Mouse (Mus musculus): ENCODE results near the gene Urah. TPM values are rescaled to one million over a fixed set of nuclear protein-coding genes. Genes with fewer than 3 reads are reported as not detected.

Urah gene
- 3.3 TPM in 1 of 2 replicates, not detected in the other for polyA plus RNA-seq (2011; ENCODE audit: insufficient read depth, insufficient read length, low replicate concordance, missing spikeins)

GRCm38 (mm10) chr7:140834968-140835757 lies at the start of gene Urah:
TSS of gene Urah (plus strand) at chr7:140835018.
- H3K4me3 ChIP-seq (replicated peaks; ENCODE audit: control insufficient read depth, low read depth, low read length) = no peak within 1 kb of the TSS
- H3K4me1 ChIP-seq (ENCODE audit: control insufficient read depth, insufficient read depth, low read length) = no peaks in the 10 kb centered on the region
- TF ChIP-seq POLR2A (IDR thresholded peaks at IDR 0.05; ENCODE audit: borderline replicate concordance, control insufficient read depth, low read depth, low read length) (no peak), CTCF (IDR thresholded peaks at IDR 0.05; ENCODE audit: control insufficient read depth, insufficient read depth, low read length) (no peak)
- no peak within 1 kb of the TSS for H3K27ac ChIP-seq (ENCODE audit: control insufficient read depth, insufficient read depth, low read depth, low read length, poor library complexity)
- WGBS = 82% methylated on average over 20 of the region's 20 CpGs

DNA sequence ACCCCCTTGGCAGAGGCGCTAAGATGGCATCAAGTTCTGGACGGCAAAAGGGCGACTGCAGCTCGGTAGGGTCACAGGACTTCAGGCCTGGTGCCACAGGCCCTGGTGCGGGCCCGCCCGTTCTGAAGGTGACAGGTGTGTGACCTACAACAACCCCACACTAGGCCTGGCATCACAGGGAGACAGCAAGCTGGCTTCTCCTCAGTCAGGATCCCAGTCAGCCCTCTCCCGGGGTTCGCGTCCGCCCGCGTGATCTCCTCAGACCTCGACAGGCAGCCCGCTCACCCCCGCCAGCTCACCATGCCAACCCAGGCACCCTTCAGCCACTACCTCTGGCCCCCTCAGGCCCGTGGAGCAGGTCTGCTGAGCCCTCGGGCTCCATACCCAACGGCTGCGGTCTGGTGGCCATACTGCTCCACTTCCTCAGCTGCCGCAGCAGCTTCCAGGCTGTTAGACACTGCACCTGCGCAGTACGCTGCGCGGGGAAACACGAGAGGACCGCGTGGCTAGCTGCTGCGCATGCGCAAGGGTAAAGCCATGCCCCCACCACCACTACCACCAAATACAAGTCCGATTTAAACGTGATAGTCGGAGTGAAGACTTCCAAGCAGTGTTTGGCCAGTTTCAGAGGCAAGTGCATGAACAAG lies 47.3 kb upstream of the Urah start, which contains the start of gene Syce1:
Gene Syce1 (minus strand): TSS at position 447 of the 647 bp plus-strand sequence.
- H3K4me1 ChIP-seq (ENCODE audit: control insufficient read depth, insufficient read depth, low read length) = no peaks in the 10 kb centered on the region
- H3K27ac ChIP-seq (ENCODE audit: control insufficient read depth, insufficient read depth, low read depth, low read length, poor library complexity) = no peak within 1 kb of the TSS
- no peak for TF ChIP-seq POLR2A (IDR thresholded peaks at IDR 0.05; ENCODE audit: borderline replicate concordance, control insufficient read depth, low read depth, low read length)
- no peak for TF ChIP-seq CTCF (IDR thresholded peaks at IDR 0.05; ENCODE audit: control insufficient read depth, insufficient read depth, low read length)
- 80% methylated on average over 33 of the region's 33 CpGs for WGBS
- no peak within 1 kb of the TSS for H3K4me3 ChIP-seq (replicated peaks; ENCODE audit: control insufficient read depth, low read depth, low read length)

- H3K4me3 ChIP-seq (replicated peaks; ENCODE audit: control insufficient read depth, low read depth, low read length) = no peak overlapping the region
- no peak overlapping the region for H3K27ac ChIP-seq (ENCODE audit: control insufficient read depth, insufficient read depth, low read depth, low read length, poor library complexity)
- H3K4me1 ChIP-seq (ENCODE audit: control insufficient read depth, insufficient read depth, low read length) = no peaks in the 10 kb centered on the region
- TF ChIP-seq CTCF (IDR thresholded peaks at IDR 0.05; ENCODE audit: control insufficient read depth, insufficient read depth, low read length) (no peak), POLR2A (IDR thresholded peaks at IDR 0.05; ENCODE audit: borderline replicate concordance, control insufficient read depth, low read depth, low read length) (no peak)
- WGBS = 84% methylated on average over 7 of the region's 7 CpGs
These were observed 46.8 kb upstream of the Urah start for GRCm38 (mm10) chr7:140788053-140788435.

DNA sequence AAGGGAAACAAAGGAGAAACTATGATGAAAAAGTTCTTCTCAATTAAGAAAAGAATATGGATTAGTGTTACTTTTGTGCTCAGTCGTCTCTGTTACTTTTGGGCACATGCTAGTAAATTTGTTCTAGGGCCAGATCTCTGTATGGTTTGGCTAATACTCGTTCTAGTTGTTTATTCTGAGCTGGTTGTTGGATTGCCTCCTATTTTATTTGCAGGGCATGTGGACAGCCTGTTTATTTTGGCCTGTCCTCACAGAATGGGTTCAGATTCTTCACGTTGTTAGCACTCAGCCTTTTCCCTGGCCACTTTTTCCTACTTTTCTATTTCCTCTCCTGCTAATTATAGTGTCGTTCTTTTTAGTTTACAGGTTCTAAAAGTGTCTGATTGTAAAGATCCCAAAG lies 41.3 kb upstream of the Urah start:
- Histone ChIP-seq H3K27ac (ENCODE audit: control insufficient read depth, insufficient read depth, low read depth, low read length, poor library complexity) (no peak overlapping the region), H3K4me1 (ENCODE audit: control insufficient read depth, insufficient read depth, low read length) (no peaks in the 10 kb centered on the region), H3K4me3 (replicated peaks; ENCODE audit: control insufficient read depth, low read depth, low read length) (no peak overlapping the region)
- TF ChIP-seq POLR2A (IDR thresholded peaks at IDR 0.05; ENCODE audit: borderline replicate concordance, control insufficient read depth, low read depth, low read length) = no peak
- no peak for TF ChIP-seq CTCF (IDR thresholded peaks at IDR 0.05; ENCODE audit: control insufficient read depth, insufficient read depth, low read length)
- WGBS = 58% methylated on average over 4 of the region's 4 CpGs

DNA sequence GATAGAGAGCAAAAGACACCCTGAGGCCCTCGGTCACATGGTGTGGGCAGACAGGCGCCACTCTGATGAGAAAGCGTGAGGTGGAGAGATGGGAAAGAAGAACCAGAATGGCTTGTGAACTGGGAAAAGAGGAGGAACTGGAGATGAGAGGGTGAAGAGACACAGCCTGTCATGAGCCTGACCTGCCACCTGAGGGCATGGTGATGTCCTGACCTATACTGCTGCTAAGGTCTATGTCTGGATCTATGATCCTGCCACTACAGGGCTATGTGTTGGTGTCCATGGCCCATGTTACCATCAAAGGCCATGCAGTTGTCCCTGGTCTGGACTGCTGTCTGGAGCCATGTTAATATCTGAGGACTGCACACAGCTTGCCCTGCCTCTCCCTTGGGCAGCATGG lies 37.2 kb upstream of the Urah start:
- no peak overlapping the region for H3K4me3 ChIP-seq (replicated peaks; ENCODE audit: control insufficient read depth, low read depth, low read length)
- no peak overlapping the region for H3K27ac ChIP-seq (ENCODE audit: control insufficient read depth, insufficient read depth, low read depth, low read length, poor library complexity)
- TF ChIP-seq POLR2A (IDR thresholded peaks at IDR 0.05; ENCODE audit: borderline replicate concordance, control insufficient read depth, low read depth, low read length) = no peak
- 0 out of 2 replicates have a peak, but pooled peaks have one; percentile 6 for TF ChIP-seq CTCF (IDR thresholded peaks at IDR 0.05; ENCODE audit: control insufficient read depth, insufficient read depth, low read length)
- no peaks in the 10 kb centered on the region for H3K4me1 ChIP-seq (ENCODE audit: control insufficient read depth, insufficient read depth, low read length)
- WGBS = 84% methylated on average over 3 of the region's 3 CpGs

- TF ChIP-seq POLR2A (IDR thresholded peaks at IDR 0.05; ENCODE audit: borderline replicate concordance, control insufficient read depth, low read depth, low read length) (no peak), CTCF (IDR thresholded peaks at IDR 0.05; ENCODE audit: control insufficient read depth, insufficient read depth, low read length) (no peak)
- Histone ChIP-seq H3K4me3 (replicated peaks; ENCODE audit: control insufficient read depth, low read depth, low read length) (no peak overlapping the region), H3K27ac (ENCODE audit: control insufficient read depth, insufficient read depth, low read depth, low read length, poor library complexity) (no peak overlapping the region), H3K4me1 (ENCODE audit: control insufficient read depth, insufficient read depth, low read length) (no peaks in the 10 kb centered on the region)
- WGBS = 72% methylated on average over 2 of the region's 2 CpGs
These were observed 36.6 kb upstream of the Urah start for GRCm38 (mm10) chr7:140798212-140798611.

DNA sequence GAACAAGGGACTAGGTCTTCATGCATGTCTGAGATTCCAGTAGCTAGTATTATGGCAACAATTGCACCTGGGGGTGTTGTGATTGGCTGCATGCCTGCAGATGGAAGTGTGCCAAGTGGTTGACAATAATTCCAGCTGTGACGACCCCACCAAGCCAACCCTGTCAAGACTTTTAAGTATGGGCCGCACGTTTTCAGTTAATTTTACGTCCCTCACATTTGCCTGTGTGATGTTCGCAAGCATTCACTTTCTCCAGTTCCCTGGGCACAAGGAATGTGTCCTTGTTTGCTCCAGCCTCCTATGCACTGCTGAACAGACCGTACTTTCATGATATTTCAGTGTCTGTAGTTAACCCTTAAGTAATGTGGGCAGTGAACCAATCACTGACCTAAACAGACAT lies 32.2 kb upstream of the Urah start:
- WGBS = 68% methylated on average over 6 of the region's 6 CpGs
- Histone ChIP-seq H3K4me1 (ENCODE audit: control insufficient read depth, insufficient read depth, low read length) (no peaks in the 10 kb centered on the region), H3K27ac (ENCODE audit: control insufficient read depth, insufficient read depth, low read depth, low read length, poor library complexity) (no peak overlapping the region), H3K4me3 (replicated peaks; ENCODE audit: control insufficient read depth, low read depth, low read length) (no peak overlapping the region)
- no peak for TF ChIP-seq CTCF (IDR thresholded peaks at IDR 0.05; ENCODE audit: control insufficient read depth, insufficient read depth, low read length)
- no peak for TF ChIP-seq POLR2A (IDR thresholded peaks at IDR 0.05; ENCODE audit: borderline replicate concordance, control insufficient read depth, low read depth, low read length)

GRCm38 (mm10) chr7:140805704-140806103 lies 29.1 kb upstream of the Urah start:
- TF ChIP-seq POLR2A (IDR thresholded peaks at IDR 0.05; ENCODE audit: borderline replicate concordance, control insufficient read depth, low read depth, low read length) (no peak), CTCF (IDR thresholded peaks at IDR 0.05; ENCODE audit: control insufficient read depth, insufficient read depth, low read length) (peak; percentile 55; the same call in 1 of the 2 replicates)
- Histone ChIP-seq H3K27ac (ENCODE audit: control insufficient read depth, insufficient read depth, low read depth, low read length, poor library complexity) (no peak overlapping the region), H3K4me3 (replicated peaks; ENCODE audit: control insufficient read depth, low read depth, low read length) (no peak overlapping the region), H3K4me1 (ENCODE audit: control insufficient read depth, insufficient read depth, low read length) (no peaks in the 10 kb centered on the region)
- WGBS = 2% methylated on average over 1 of the region's 1 CpGs

Measured in bone marrow, adult 2 months (tissue).